Mouse (Mus musculus) left cerebral cortex, postnatal 25 days (tissue): Measurements from ENCODE around the gene Tlr7. TPM values are rescaled to one million over a fixed set of nuclear protein-coding genes. Genes with fewer than 3 reads are reported as not detected.
A peak's percentile ranks its signal among the peaks of the same experiment; 100 is the strongest.
"Not testable (repeated sequence)": the region's sequence is repeated elsewhere in the genome, so short reads cannot be mapped to it uniquely, and the experiment has no call there.

Experiments
- DNase-seq, 2 experiments: peaks; one replicate each; pipeline ENCODE4 v3.0.0; 2022; ENCODE audit warnings: low spot score in 2 of 2, mixed read lengths in 1 of 2
- intact Hi-C: fragments of 180-260 bp; cut with DNase I; formaldehyde crosslinking; loops from one replicate; pipeline ENCODE4 v1.15.1; 2025
- total RNA-seq, 2 experiments: library from RNA; stranded (reverse); gene quantifications; 2 replicates each; pipeline ENCODE4 v1.2.3; 2021

Gene Tlr7
- total RNA-seq, 2 experiments from 2014 or later, result 3.3 to 3.5 TPM

GRCm38 (mm10) chrX:167315093-167315726 lies 15.1 kb downstream of the Tlr7 start:
- intact Hi-C loops, result no loop called here
- no peak for DNase-seq

GRCm38 (mm10) chrX:167302061-167302460 lies 28.3 kb downstream of the Tlr7 start:
- intact Hi-C loops, result not testable (repeated sequence)

GRCm38 (mm10) chrX:167276953-167277352 lies 53.4 kb downstream of the Tlr7 start:
- DNase-seq, result peak; percentile 60 to 69
- intact Hi-C loops, result no loop called here

More at GRCm38 (mm10) chrX:167302061-167302460, 28.3 kb downstream of the Tlr7 start:
- DNase-seq, result not testable (repeated sequence)

- intact Hi-C loops, result no loop called here
These were observed 53.8 kb downstream of the Tlr7 start for GRCm38 (mm10) chrX:167276551-167276950.

GRCm38 (mm10) chrX:167264086-167264485 lies 66.3 kb downstream of the Tlr7 start, which contains the start of gene Tlr8:
Tlr8 (minus strand) TSS chrX:167264329.
- intact Hi-C loops, result no loop called here

More at GRCm38 (mm10) chrX:167276551-167276950, 53.8 kb downstream of the Tlr7 start:
- peak in 1 of 2 experiments; percentile 2 for DNase-seq

DNA sequence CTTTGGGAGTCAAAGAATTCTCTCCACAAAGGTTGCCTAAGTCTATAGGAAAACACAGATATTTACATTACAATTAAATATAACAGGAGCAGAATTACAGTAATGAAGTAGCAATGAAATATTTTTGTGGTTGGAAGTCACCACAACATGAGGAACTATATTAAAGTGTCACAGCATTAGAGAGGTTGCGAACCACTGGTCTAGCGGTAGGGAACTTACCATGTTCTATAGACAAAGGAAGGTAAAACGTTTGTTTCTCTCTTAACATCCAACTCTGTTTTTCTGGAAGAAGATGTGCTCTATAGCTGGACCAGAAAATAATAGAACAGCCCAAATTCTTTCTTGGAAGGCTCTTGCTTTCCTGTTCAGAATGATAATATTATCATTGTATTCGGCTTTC lies 66.8 kb downstream of the Tlr7 start:
- DNase-seq, result no peak
- intact Hi-C loops, result no loop called here

More at GRCm38 (mm10) chrX:167264086-167264485, 66.3 kb downstream of the Tlr7 start, which contains the start of gene Tlr8:
- no peak for DNase-seq

Other genes starting within 250 kb of the Tlr7 start
- 1,000 to 10,000 TPM in 1 of 2 experiments, 100 to 1,000 TPM in 1; 958 to 1,007 TPM for gene Tmsb4x, start 121.2 kb downstream of the Tlr7 start, total RNA-seq
- gene Tlr8, start 66.2 kb downstream of the Tlr7 start, total RNA-seq, result under 1 TPM; 0.14 to 0.37 TPM
- 10 to 100 TPM; 26.0 to 26.1 TPM for gene Prps2, start 52.2 kb upstream of the Tlr7 start, total RNA-seq